Mouse (Mus musculus) limb, embryonic 11.5 days (tissue): ENCODE results near the gene Lbx2. TPM values are rescaled to one million over a fixed set of nuclear protein-coding genes. Genes with fewer than 3 reads are reported as not detected.
A peak's percentile ranks its signal among the peaks of the same experiment; 100 is the strongest.

Source experiments
- ATAC-seq: fragments of 200-750 bp; cut with Nextera tagmentation; 2 replicates; pipeline ENCODE4 v1.8.0; 2017; ENCODE audit warnings: low read depth; ENCODE audit not compliant: insufficient number of reproducible peaks, low FRiP score, low TSS enrichment
- DNase-seq: peaks from one replicate; pipeline ENCODE4 v3.0.0-alpha.2; 2015; ENCODE audit warnings: low spot score
- H3K27ac ChIP-seq: fragments of 300-500 bp; sonication (generic); replicated peaks from 2 replicates; pipeline ENCODE4 v1.5.1; 2014; ENCODE audit warnings: low read depth, mild to moderate bottlenecking, low read length
- H3K27me3 ChIP-seq: fragments of 300-500 bp; sonication (generic); 2 replicates; pipeline ENCODE4 v1.6.1; 2014; ENCODE audit warnings: mild to moderate bottlenecking, low read length, mixed read lengths; ENCODE audit not compliant: control insufficient read depth, insufficient read depth
- H3K36me3 ChIP-seq: fragments of 300-500 bp; sonication (generic); 2 replicates; pipeline ENCODE4 v1.6.1; 2014; ENCODE audit warnings: mild to moderate bottlenecking, low read length, moderate library complexity, mixed read lengths; ENCODE audit not compliant: control insufficient read depth, insufficient read depth
- H3K4me1 ChIP-seq: fragments of 300-500 bp; sonication (generic); 2 replicates; pipeline ENCODE4 v1.6.1; 2014; ENCODE audit warnings: low read length, mixed read lengths; ENCODE audit not compliant: control insufficient read depth, insufficient read depth
- H3K4me2 ChIP-seq: fragments of 300-500 bp; sonication (generic); 2 replicates; pipeline ENCODE4 v1.6.1; 2014; ENCODE audit warnings: low read depth, mild to moderate bottlenecking, moderate library complexity; ENCODE audit not compliant: severe bottlenecking
- H3K4me3 ChIP-seq: fragments of 300-500 bp; sonication (generic); 2 replicates; pipeline ENCODE4 v1.5.1; 2014; ENCODE audit warnings: low read depth, low read length
- H3K9ac ChIP-seq: fragments of 300-500 bp; sonication (generic); 2 replicates; pipeline ENCODE4 v1.6.1; 2014; ENCODE audit warnings: mild to moderate bottlenecking, low read length
- H3K9me3 ChIP-seq: fragments of 300-500 bp; sonication (generic); 2 replicates; pipeline ENCODE4 v1.6.1; 2016; ENCODE audit warnings: low read length; ENCODE audit not compliant: control insufficient read depth
- WGBS: fragments of 180-500 bp; shearing (Covaris S2); extraction: QIAGEN DNeasy Blood & Tissue Kit; methylation state at CpG from one replicate; pipeline ENCODE4 v1.1.7; 2014; 5-methylcytosine and 5-hydroxymethylcytosine counted together
- polyA plus RNA-seq: library from polyadenylated mRNA; unstranded; fragments of >200 nt; fragmentation: Nextera tagmentation; extraction: Ambion mirVana; gene quantifications from 2 replicates; pipeline ENCODE4 v1.2.1, GENCODE M21; 2014

Gene Lbx2
- polyA plus RNA-seq, 1 experiment from 2014 or later = 0.81 TPM

- Histone ChIP-seq H3K4me1 (peaks cover 7% of the 10 kb centered on the region; the same call in 1 of the 2 replicates), H3K4me2 (peak overlapping the region; percentile 99), H3K9me3 (no peaks in the 10 kb centered on the region), H3K9ac (peak overlapping the region; percentile 79), H3K4me3 (peak overlapping the region; percentile 72), H3K36me3 (0 out of 2 replicates have a peak, but pooled peaks cover 4% of the 10 kb centered on the region), H3K27me3 (peaks cover 14% of the 10 kb centered on the region), H3K27ac (no peak overlapping the region; the same call in 1 of the 2 replicates)
- peak; percentile 81 for ATAC-seq
- DNase-seq = peak; percentile 100
- under 1% methylated on average over 46 of the region's 46 CpGs for WGBS
Observed at GRCm38 (mm10) chr6:83078324-83078858, 7.8 kb upstream of the Lbx2 start.

GRCm38 (mm10) chr6:83080210-83080609 is 6.0 kb upstream of the Lbx2 start:
- H3K4me1 ChIP-seq = peaks cover 18% of the 10 kb centered on the region
- no peak overlapping the region for H3K4me3 ChIP-seq
- H3K27ac ChIP-seq = no peak overlapping the region
- ATAC-seq = no peak
- no peak for DNase-seq
- 91% methylated on average over 5 of the region's 5 CpGs for WGBS
- no peak overlapping the region for H3K4me2 ChIP-seq
- peaks cover 10% of the 10 kb centered on the region; the same call in 1 of the 2 replicates for H3K27me3 ChIP-seq
- H3K9ac ChIP-seq = no peak overlapping the region
- H3K9me3 ChIP-seq = no peaks in the 10 kb centered on the region
- 0 out of 2 replicates have a peak, but pooled peaks cover 4% of the 10 kb centered on the region for H3K36me3 ChIP-seq

GRCm38 (mm10) chr6:83083497-83083896 is 2.7 kb upstream of the Lbx2 start:
- WGBS = 18% methylated on average over 5 of the region's 5 CpGs
- peaks cover 40% of the 10 kb centered on the region for H3K27me3 ChIP-seq
- no peak for DNase-seq
- H3K4me2 ChIP-seq = no peak overlapping the region
- ATAC-seq = no peak
- H3K27ac ChIP-seq = no peak overlapping the region
- 0 out of 2 replicates have a peak, but pooled peaks cover 4% of the 10 kb centered on the region for H3K36me3 ChIP-seq
- H3K4me1 ChIP-seq = peaks cover 36% of the 10 kb centered on the region
- no peaks in the 10 kb centered on the region for H3K9me3 ChIP-seq
- no peak overlapping the region; the same call in 1 of the 2 replicates for H3K9ac ChIP-seq
- H3K4me3 ChIP-seq = no peak overlapping the region

- Histone ChIP-seq H3K9ac (no peak overlapping the region), H3K4me2 (peak overlapping the region; percentile 15; the same call in 1 of the 2 replicates)
- 6% methylated on average over 6 of the region's 6 CpGs for WGBS
Observed at GRCm38 (mm10) chr6:83084477-83084876, 1.7 kb upstream of the Lbx2 start.

GRCm38 (mm10) chr6:83087205-83087925 is 1.2 kb downstream of the Lbx2 start:
- no peak overlapping the region for H3K27ac ChIP-seq
- DNase-seq (peak; percentile 59), ATAC-seq (no peak)
- H3K36me3 ChIP-seq = 0 out of 2 replicates have a peak, but pooled peaks cover 2% of the 10 kb centered on the region
- no peak overlapping the region for H3K9ac ChIP-seq
- H3K27me3 ChIP-seq = peaks cover 49% of the 10 kb centered on the region
- WGBS = 2% methylated on average over 47 of the region's 47 CpGs
- H3K4me3 ChIP-seq = peak overlapping the region; percentile 16; the same call in 1 of the 2 replicates
- peaks cover 31% of the 10 kb centered on the region for H3K4me1 ChIP-seq
- H3K4me2 ChIP-seq = peak overlapping the region; percentile 41
- no peaks in the 10 kb centered on the region for H3K9me3 ChIP-seq

More at GRCm38 (mm10) chr6:83084477-83084876, 1.7 kb upstream of the Lbx2 start:
- Histone ChIP-seq H3K9me3 (no peaks in the 10 kb centered on the region), H3K4me1 (peaks cover 31% of the 10 kb centered on the region), H3K4me3 (no peak overlapping the region), H3K27me3 (peaks cover 45% of the 10 kb centered on the region), H3K36me3 (0 out of 2 replicates have a peak, but pooled peaks cover 4% of the 10 kb centered on the region), H3K27ac (no peak overlapping the region)
- DNase-seq = no peak
- no peak for ATAC-seq

GRCm38 (mm10) chr6:83087926-83088260 is 1.7 kb downstream of the Lbx2 start:
- H3K9me3 ChIP-seq = no peaks in the 10 kb centered on the region
- H3K4me1 ChIP-seq = peaks cover 31% of the 10 kb centered on the region
- 9% methylated on average over 9 of the region's 9 CpGs for WGBS
- H3K27ac ChIP-seq = no peak overlapping the region
- peaks cover 49% of the 10 kb centered on the region for H3K27me3 ChIP-seq
- peak overlapping the region; percentile 41 for H3K4me2 ChIP-seq
- H3K36me3 ChIP-seq = no peaks in the 10 kb centered on the region
- H3K9ac ChIP-seq = no peak overlapping the region
- DNase-seq (no peak), ATAC-seq (no peak)
- peak overlapping the region; percentile 16; the same call in 1 of the 2 replicates for H3K4me3 ChIP-seq

- 40% methylated on average over 6 of the region's 6 CpGs for WGBS
- H3K4me3 ChIP-seq = no peak overlapping the region
- ATAC-seq (no peak), DNase-seq (no peak)
- peaks cover 17% of the 10 kb centered on the region for H3K27me3 ChIP-seq
- H3K36me3 ChIP-seq = no peaks in the 10 kb centered on the region
- H3K9me3 ChIP-seq = no peaks in the 10 kb centered on the region; the same call in 1 of the 2 replicates
- H3K4me2 ChIP-seq = no peak overlapping the region
- H3K27ac ChIP-seq = no peak overlapping the region
- peaks cover 2% of the 10 kb centered on the region; the same call in 1 of the 2 replicates for H3K4me1 ChIP-seq
- H3K9ac ChIP-seq = no peak overlapping the region
Observed at GRCm38 (mm10) chr6:83092416-83093127, 6.4 kb downstream of the Lbx2 start.

- no peaks in the 10 kb centered on the region; the same call in 1 of the 2 replicates for H3K9me3 ChIP-seq
- H3K27me3 ChIP-seq = no peaks in the 10 kb centered on the region
Observed at GRCm38 (mm10) chr6:83095968-83096367, 9.8 kb downstream of the Lbx2 start.

More at GRCm38 (mm10) chr6:83095968-83096367, 9.8 kb downstream of the Lbx2 start:
- 50% methylated on average over 6 of the region's 6 CpGs for WGBS
- Histone ChIP-seq H3K36me3 (no peaks in the 10 kb centered on the region), H3K27ac (no peak overlapping the region), H3K4me3 (no peak overlapping the region), H3K4me1 (peaks cover 1% of the 10 kb centered on the region; the same call in 1 of the 2 replicates), H3K4me2 (no peak overlapping the region), H3K9ac (no peak overlapping the region)
- DNase-seq (no peak), ATAC-seq (no peak)
